Mouse (Mus musculus) lung, adult 2 months (tissue): ENCODE measurements at regions not wholly inside any gene's neighbourhood (a gene's known extent, or its start where the extent isn't known, plus 50 kb on each side); places are given as distances from the start of the nearest gene placed in this dataset.

Experiments
- CTCF ChIP-seq: fragments of 200-500 bp; IDR thresholded peaks from 2 replicates; pipeline ENCODE4 v1.5.1; 2011; ENCODE audit warnings: mild to moderate bottlenecking, low read length, control low read depth; ENCODE audit not compliant: insufficient read depth
- POLR2A ChIP-seq: fragments of 200-500 bp; IDR thresholded peaks from 2 replicates; pipeline ENCODE4 v1.6.1; 2011; ENCODE audit warnings: low read depth, mild to moderate bottlenecking, control low read depth, low read length, borderline replicate concordance; ENCODE audit errors: extremely low read depth

DNA sequence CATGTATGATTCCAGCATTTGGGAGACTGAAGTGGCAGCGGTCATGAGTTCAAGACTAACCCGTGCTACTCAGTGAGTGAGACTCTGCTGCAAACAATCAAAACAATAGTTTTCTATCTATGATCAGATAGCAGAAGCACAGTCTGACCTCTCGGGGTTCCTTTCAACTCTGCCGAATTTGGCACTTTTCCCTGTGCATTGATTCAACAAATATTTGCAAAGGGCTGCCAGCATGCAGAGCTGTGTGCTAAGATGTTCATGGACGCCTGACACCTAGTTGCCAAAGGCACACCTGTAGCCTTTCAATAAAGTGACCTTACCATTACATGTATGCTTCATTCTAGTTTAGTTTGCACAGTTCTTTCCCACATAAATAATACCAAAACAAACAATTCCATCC, 118.7 kb upstream of the Tsc22d2 start:
- no peak for TF ChIP-seq POLR2A
- TF ChIP-seq CTCF, result no peak
